Mouse (Mus musculus): ENCODE data around the gene Zfr2.

DNA sequence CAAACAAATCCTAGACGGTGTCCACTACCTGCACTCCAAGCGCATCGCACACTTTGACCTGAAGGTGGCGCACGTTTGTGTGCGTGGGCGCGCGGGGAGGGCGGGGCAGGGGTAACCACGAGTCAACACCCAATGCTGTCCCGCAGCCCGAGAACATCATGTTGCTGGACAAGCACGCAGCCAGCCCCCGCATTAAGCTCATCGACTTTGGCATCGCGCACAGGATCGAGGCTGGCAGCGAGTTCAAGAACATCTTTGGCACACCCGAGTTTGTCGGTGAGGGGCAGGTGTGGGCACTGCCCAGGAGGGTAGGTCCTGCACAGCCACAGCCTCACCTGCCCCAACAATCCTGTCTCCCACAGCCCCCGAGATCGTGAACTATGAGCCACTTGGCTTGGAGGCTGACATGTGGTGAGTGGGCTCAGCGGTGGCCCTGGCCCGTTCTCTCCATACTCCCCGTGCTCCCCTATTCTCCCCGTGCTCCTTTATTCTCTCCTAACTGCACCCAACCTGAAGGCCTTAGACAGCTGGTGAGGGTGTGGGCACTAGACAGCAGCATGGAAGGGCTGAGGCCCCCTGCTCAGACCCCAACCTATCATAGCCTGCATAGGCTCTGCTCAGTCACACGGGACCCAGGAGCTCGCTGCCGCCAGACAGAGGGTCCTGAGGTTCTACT lies 42.6 kb upstream of the Zfr2 start:
- peak; percentile 60 for TF ChIP-seq CTCF (IDR thresholded peaks at IDR 0.05; ENCODE audit: control insufficient read depth, insufficient read depth, insufficient read length)
- no peak for TF ChIP-seq MYOG (IDR thresholded peaks at IDR 0.05; ENCODE audit: control insufficient read depth, extremely low read depth, insufficient read length)
- no peak for TF ChIP-seq CEBPB (IDR thresholded peaks at IDR 0.05; ENCODE audit: low read depth)
- TF ChIP-seq MAX (IDR thresholded peaks at IDR 0.05): no peak
